In genomic region chr7:112298032-112298431, GRCm38 (mm10) we compare ENCODE assay signal across 8 mouse cellular contexts.
DNase-seq lines count a peak whose midpoint lies in the region; ATAC-seq and TF ChIP-seq lines count a peak whose summit lies in the region.
"Had no signal": no experiment of that assay in that cellular context is flagged by ENCODE, and none has a peak within 500 bp of the region (broad histone marks: within the 10 kb centered on the region; RNA-seq: fewer than 3 reads in every experiment).

No protein-coding gene starts in this region.

- peak; percentile 76 for DNase-seq in lung, embryonic 14.5 days
- no peak for DNase-seq in lung, adult 2 months
- peak; percentile 74 for DNase-seq in cerebellum, adult 9-10 months
- peak; percentile 58 to 60 for DNase-seq in kidney, postnatal 25 days
- peak; percentile 46 for DNase-seq in lung, postnatal 14 days
- DNase-seq in midbrain, embryonic 11.5 days (ENCODE audit: low spot score, missing footprints): no peak
- DNase-seq in thymus, adult 18-20 months: no peak

- no peak for TF ChIP-seq POLR2A in lung, adult 2 months (IDR thresholded peaks at IDR 0.05; ENCODE audit: borderline replicate concordance, extremely low read depth, low read depth, low read length)

- peak; percentile 52 for ATAC-seq in lung, embryonic 14.5 days (ENCODE audit: insufficient read depth)
- ATAC-seq in midbrain, embryonic 11.5 days (ENCODE audit: low FRiP score): no peak

- H3K4me3 ChIP-seq in lung, embryonic 14.5 days (ENCODE audit: low read depth, low read length): no peak overlapping the region
- H3K4me3 ChIP-seq in lung, adult 2 months (replicated peaks; ENCODE audit: extremely low read depth, low read depth, low read length): no peak overlapping the region
- no peak overlapping the region for H3K4me3 ChIP-seq in midbrain, embryonic 11.5 days (ENCODE audit: low read depth, low read length)
- H3K4me3 ChIP-seq: megakaryocyte, embryonic 14.5 days had no signal

- H3K4me1 ChIP-seq in lung, embryonic 14.5 days (ENCODE audit: insufficient read depth): peaks cover 28% of the 10 kb centered on the region
- H3K4me1 ChIP-seq in lung, adult 2 months (ENCODE audit: control insufficient read depth, insufficient read depth, low read length): peaks cover 59% of the 10 kb centered on the region
- no peaks in the 10 kb centered on the region for H3K4me1 ChIP-seq in midbrain, embryonic 11.5 days (ENCODE audit: control insufficient read depth, insufficient read depth, low read length)
- H3K4me1 ChIP-seq: megakaryocyte, embryonic 14.5 days had no signal

- no peak overlapping the region for H3K4me2 ChIP-seq in lung, embryonic 14.5 days
- H3K4me2 ChIP-seq in midbrain, embryonic 11.5 days: no peak overlapping the region

- no peak for TF ChIP-seq CTCF in lung, embryonic 14.5 days (IDR thresholded peaks at IDR 0.05; ENCODE audit: low read depth)
- TF ChIP-seq CTCF in lung, adult 2 months (IDR thresholded peaks at IDR 0.05; ENCODE audit: insufficient read depth, low read length): no peak

- no peaks in the 10 kb centered on the region for H3K36me3 ChIP-seq in lung, embryonic 14.5 days (ENCODE audit: insufficient read depth)
- no peaks in the 10 kb centered on the region for H3K36me3 ChIP-seq in midbrain, embryonic 11.5 days (ENCODE audit: control insufficient read depth, insufficient read depth, low read length)

- peak overlapping the region; percentile 86 for H3K27ac ChIP-seq in lung, embryonic 14.5 days (ENCODE audit: low read depth)
- H3K27ac ChIP-seq in midbrain, embryonic 11.5 days (ENCODE audit: low read depth, low read length): no peak overlapping the region

- H3K27me3 ChIP-seq in lung, embryonic 14.5 days (ENCODE audit: insufficient read depth, low read length): no peaks in the 10 kb centered on the region
- no peaks in the 10 kb centered on the region for H3K27me3 ChIP-seq in midbrain, embryonic 11.5 days (ENCODE audit: control insufficient read depth, insufficient read depth, low read length)

- WGBS in lung, embryonic 14.5 days: 28% methylated on average over 9 of the region's 9 CpGs
- 42% methylated on average over 9 of the region's 9 CpGs for WGBS in lung, adult 2 months
- WGBS in midbrain, embryonic 11.5 days: 92% methylated on average over 9 of the region's 9 CpGs

- no peaks in the 10 kb centered on the region for H3K9me3 ChIP-seq in lung, embryonic 14.5 days (ENCODE audit: low read depth, low read length)
- no peaks in the 10 kb centered on the region for H3K9me3 ChIP-seq in midbrain, embryonic 11.5 days (ENCODE audit: control insufficient read depth, low read length)

- H3K9ac ChIP-seq in lung, embryonic 14.5 days: no peak overlapping the region
- H3K9ac ChIP-seq in midbrain, embryonic 11.5 days (ENCODE audit: low read length): no peak overlapping the region

Comparison
In these comparisons a context has a peak if more than half of its experiments do, and no peak if none do; other contexts are left out.
1. DNase-seq: peak in lung, embryonic 14.5 days (single experiment), cerebellum, adult 9-10 months (single experiment), kidney, postnatal 25 days (2 of 2) and lung, postnatal 14 days (single experiment); none in lung, adult 2 months (single experiment), midbrain, embryonic 11.5 days (single experiment) and thymus, adult 18-20 months (0 of 2).